Mouse (Mus musculus): ENCODE measurements at regions not wholly inside any gene's neighbourhood (a gene's known extent, or its start where the extent isn't known, plus 50 kb on each side); places are given as distances from the start of the nearest gene placed in this dataset.

DNA sequence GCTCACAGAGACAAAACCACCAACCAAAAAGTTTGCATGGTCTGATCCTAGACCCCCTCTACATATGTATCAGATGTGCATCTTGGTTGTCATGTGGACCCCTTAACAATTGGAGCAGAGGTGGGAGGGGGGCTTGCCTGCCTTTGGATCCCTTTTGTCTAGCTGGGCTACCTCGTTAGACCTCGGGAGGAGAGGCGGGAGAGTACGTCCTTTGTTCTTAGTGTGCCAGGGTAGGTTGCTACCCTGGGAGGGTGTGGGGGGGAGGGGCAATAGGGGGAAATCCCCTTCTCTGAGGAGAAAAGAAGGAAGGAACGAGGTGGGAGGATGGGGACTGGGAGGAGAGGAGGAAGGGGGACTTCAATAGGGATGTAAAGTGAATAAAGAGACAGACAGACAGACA is 58.5 kb upstream of the Coch start:
- Histone ChIP-seq H3K4me3 (ENCODE audit: low read depth, low read length) (no peak overlapping the region), H3K4me2 (replicated peaks; ENCODE audit: low read depth, low read length) (no peak overlapping the region), H3K36me3 (ENCODE audit: control insufficient read depth, insufficient read depth, low read length) (no peaks in the 10 kb centered on the region), H3K27ac (ENCODE audit: low read depth, low read length) (no peak overlapping the region), H3K4me1 (replicated peaks; ENCODE audit: control insufficient read depth, insufficient read depth, low read length) (no peaks in the 10 kb centered on the region), H3K9me3 (ENCODE audit: control insufficient read depth, low read length) (no peaks in the 10 kb centered on the region), H3K9ac (ENCODE audit: low read depth, low read length) (no peak overlapping the region), H3K27me3 (ENCODE audit: control insufficient read depth, insufficient read depth, low read length) (no peaks in the 10 kb centered on the region)
- DNase-seq (ENCODE audit: low spot score) = no peak
- no peak for ATAC-seq (ENCODE audit: low FRiP score)
- 9% methylated on average over 5 of the region's 5 CpGs for WGBS

DNA sequence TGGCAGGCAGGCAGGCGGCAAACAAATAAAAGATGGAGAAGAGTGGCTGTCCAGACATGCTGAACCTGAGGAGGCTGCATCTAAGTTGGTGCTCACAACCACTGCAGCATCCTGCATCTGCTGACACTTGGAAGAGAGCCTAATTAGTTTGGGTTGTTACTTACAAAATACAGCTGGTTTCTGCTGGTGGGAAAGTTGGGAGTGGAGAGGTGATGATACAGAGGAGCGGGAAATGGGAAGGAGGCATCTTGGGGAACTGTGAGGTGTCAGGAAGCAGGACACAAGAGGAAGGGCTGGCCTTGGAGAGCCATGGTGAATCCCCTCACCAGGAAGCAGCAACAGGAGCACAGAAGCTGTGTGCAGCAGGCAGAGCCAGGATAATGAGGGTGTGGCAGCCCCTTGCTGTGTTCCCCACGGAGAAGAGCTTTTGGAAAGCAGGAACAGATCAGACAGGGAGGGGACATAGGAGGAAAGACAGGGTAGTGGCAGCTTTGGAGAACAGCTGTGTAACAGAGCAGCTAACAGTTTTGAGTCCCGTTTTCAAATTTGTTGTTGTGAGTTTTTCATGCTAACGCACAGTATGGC is 58.0 kb upstream of the Coch start:
- Histone ChIP-seq H3K27me3 (ENCODE audit: control insufficient read depth, insufficient read depth, low read length) (no peaks in the 10 kb centered on the region), H3K27ac (ENCODE audit: low read depth, low read length) (no peak overlapping the region), H3K4me1 (replicated peaks; ENCODE audit: control insufficient read depth, insufficient read depth, low read length) (no peaks in the 10 kb centered on the region), H3K9ac (ENCODE audit: low read depth, low read length) (no peak overlapping the region), H3K36me3 (ENCODE audit: control insufficient read depth, insufficient read depth, low read length) (no peaks in the 10 kb centered on the region), H3K4me3 (ENCODE audit: low read depth, low read length) (no peak overlapping the region), H3K9me3 (ENCODE audit: control insufficient read depth, low read length) (no peaks in the 10 kb centered on the region), H3K4me2 (replicated peaks; ENCODE audit: low read depth, low read length) (no peak overlapping the region)
- 48% methylated on average over 5 of the region's 5 CpGs for WGBS
- ATAC-seq (ENCODE audit: low FRiP score) = no peak
- no peak for DNase-seq (ENCODE audit: low spot score)

All from hindbrain, embryonic 11.5 days (tissue).